Mouse (Mus musculus): Measurements from ENCODE around the gene Pdzrn3. TPM values are rescaled to one million over a fixed set of nuclear protein-coding genes. Genes with fewer than 3 reads are reported as not detected.

Pdzrn3 gene
- total and polyA plus RNA-seq, 3 experiments: not detected

DNA sequence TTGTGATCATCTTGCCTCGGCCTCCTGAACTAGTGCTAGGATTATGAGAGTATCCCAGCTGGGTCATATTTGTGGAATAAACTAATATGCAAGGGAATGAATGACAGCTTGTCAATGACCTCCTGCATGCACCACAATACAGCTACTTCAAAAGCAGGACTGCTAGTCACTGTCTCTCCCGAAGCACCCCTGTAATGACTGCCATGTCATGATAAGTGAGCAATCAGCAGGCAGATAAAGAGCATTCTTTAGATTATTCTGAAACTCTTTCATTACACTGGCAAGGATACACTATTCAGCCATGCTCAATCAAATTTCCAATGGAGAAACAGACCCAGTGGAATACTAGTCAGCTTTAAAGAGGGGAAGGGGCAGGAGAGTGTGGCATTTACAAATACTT, 85.8 kb downstream of the Pdzrn3 start:
- no peak overlapping the region for H3K9ac ChIP-seq (ENCODE audit: insufficient read depth, low read depth)
- H3K27ac ChIP-seq (ENCODE audit: insufficient read depth, low read depth): no peak overlapping the region
- no peaks in the 10 kb centered on the region for H3K79me2 ChIP-seq (replicated peaks; ENCODE audit: control insufficient read depth, extremely low read depth, insufficient read depth, poor library complexity, severe bottlenecking)
- no peak overlapping the region for H3K4me2 ChIP-seq (ENCODE audit: insufficient read depth, low read depth, poor library complexity, severe bottlenecking)
- no peak for DNase-seq (ENCODE audit: extremely low read depth)
- no peaks in the 10 kb centered on the region for H3K4me1 ChIP-seq (ENCODE audit: control insufficient read depth in 1 of 2, insufficient read depth in 2 of 2)
- no peaks in the 10 kb centered on the region for H3K27me3 ChIP-seq (replicated peaks)
- H3K36me3 ChIP-seq (replicated peaks in 1 of 2; ENCODE audit: control insufficient read depth in 1 of 2, insufficient read depth in 1 of 2, low read length in 1 of 2): no peaks in the 10 kb centered on the region
- in situ Hi-C loops (cut with MboI; ENCODE audit: low pct_ligation_motif_present, low pct_unique_long_range_greater_than_20kb, low sequenced_read_pairs) (no loop called here), dilution Hi-C loops (cut with MboI; ENCODE audit: extremely low pct_ligation_motif_present, extremely low pct_unique_long_range_greater_than_20kb, low sequenced_read_pairs) (no loop called here)
- no peak for TF ChIP-seq GABPA (IDR thresholded peaks at IDR 0.05; ENCODE audit: insufficient replicate concordance, low read depth, low read length)
- TF ChIP-seq ZKSCAN1 (IDR thresholded peaks at IDR 0.05; ENCODE audit: borderline replicate concordance, low read depth, low read length): no peak
- no peak for TF ChIP-seq POLR2AphosphoS2 (IDR thresholded peaks at IDR 0.05; ENCODE audit: low read depth, low read length)
- TF ChIP-seq PAX5 (IDR thresholded peaks at IDR 0.05; ENCODE audit: low read length): no peak
- no peak for TF ChIP-seq JUN (IDR thresholded peaks at IDR 0.05; ENCODE audit: insufficient read depth, low read depth, low read length)
- TF ChIP-seq MAZ (IDR thresholded peaks at IDR 0.05; ENCODE audit: low read depth, low read length): no peak
- no peak for TF ChIP-seq POLR2A (IDR thresholded peaks at IDR 0.05; ENCODE audit: low read depth, low read length)
- no peak for TF ChIP-seq IRF4 (IDR thresholded peaks at IDR 0.05; ENCODE audit: low read depth, low read length)
- TF ChIP-seq BHLHE40 (IDR thresholded peaks at IDR 0.05; ENCODE audit: low read depth, low read length): no peak
- no peak for TF ChIP-seq NELFE (IDR thresholded peaks at IDR 0.05; ENCODE audit: low read depth, low read length)
- TF ChIP-seq NRF1 (IDR thresholded peaks at IDR 0.05; ENCODE audit: low read depth, low read length): no peak
- no peak for TF ChIP-seq MAX (IDR thresholded peaks at IDR 0.05; ENCODE audit: low read length)
- TF ChIP-seq RAD21 (IDR thresholded peaks at IDR 0.05; ENCODE audit: low read depth, low read length): no peak
- no peak for TF ChIP-seq USF1 (IDR thresholded peaks at IDR 0.05; ENCODE audit: low read depth, low read length)
- no peak for TF ChIP-seq KAT2A (IDR thresholded peaks at IDR 0.05; ENCODE audit: insufficient replicate concordance, low read length)
- no peak overlapping the region for H3K4me3 ChIP-seq (replicated peaks in 1 of 3; ENCODE audit: low read depth in 2 of 3, low read length in 2 of 3, poor library complexity in 1 of 3)
- H3K9me3 ChIP-seq (replicated peaks; ENCODE audit: low read length): peaks cover 74% of the 10 kb centered on the region

DNA sequence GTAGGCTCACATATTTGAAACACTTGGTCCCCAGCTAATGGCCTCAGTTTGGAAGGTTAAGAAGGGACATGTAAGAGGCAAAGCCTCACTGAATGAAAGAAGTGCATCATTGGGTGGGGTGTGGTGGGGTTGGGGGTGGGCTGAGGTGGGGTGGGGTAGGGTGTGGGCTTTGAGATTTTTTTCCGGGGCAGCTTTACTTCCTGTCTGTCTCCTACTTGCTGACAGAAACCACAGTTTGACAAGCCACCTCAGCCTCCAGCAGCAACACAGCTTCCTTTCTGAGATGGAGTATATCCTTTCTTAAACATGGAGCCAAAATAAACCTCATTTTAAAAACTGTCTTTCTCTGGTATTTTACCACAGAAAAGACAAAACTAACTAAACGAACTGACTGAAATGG, 87.5 kb downstream of the Pdzrn3 start:
- no peak overlapping the region for H3K9ac ChIP-seq (ENCODE audit: insufficient read depth, low read depth)
- DNase-seq (ENCODE audit: extremely low read depth): no peak
- H3K27ac ChIP-seq (ENCODE audit: insufficient read depth, low read depth): no peak overlapping the region
- H3K4me1 ChIP-seq (ENCODE audit: control insufficient read depth in 1 of 2, insufficient read depth in 2 of 2): no peaks in the 10 kb centered on the region
- H3K27me3 ChIP-seq (replicated peaks): no peaks in the 10 kb centered on the region
- H3K4me2 ChIP-seq (ENCODE audit: insufficient read depth, low read depth, poor library complexity, severe bottlenecking): no peak overlapping the region
- dilution Hi-C loops (cut with MboI; ENCODE audit: extremely low pct_ligation_motif_present, extremely low pct_unique_long_range_greater_than_20kb, low sequenced_read_pairs) (no loop called here), in situ Hi-C loops (cut with MboI; ENCODE audit: low pct_ligation_motif_present, low pct_unique_long_range_greater_than_20kb, low sequenced_read_pairs) (no loop called here)
- H3K9me3 ChIP-seq (replicated peaks; ENCODE audit: low read length): peaks cover 76% of the 10 kb centered on the region
- H3K36me3 ChIP-seq (replicated peaks in 1 of 2; ENCODE audit: control insufficient read depth in 1 of 2, insufficient read depth in 1 of 2, low read length in 1 of 2): no peaks in the 10 kb centered on the region
- no peak overlapping the region for H3K4me3 ChIP-seq (replicated peaks in 1 of 3; ENCODE audit: low read depth in 2 of 3, low read length in 2 of 3, poor library complexity in 1 of 3)
- TF ChIP-seq ZNF384 (IDR thresholded peaks at IDR 0.05; ENCODE audit: low read depth, low read length) (no peak), JUND (conservative IDR thresholded peaks at IDR 0.05; ENCODE audit: low read depth, low read length) (no peak), EP300 (IDR thresholded peaks at IDR 0.05; ENCODE audit: low read length) (no peak), ZC3H11A (IDR thresholded peaks at IDR 0.05; ENCODE audit: low read depth, low read length) (no peak), HCFC1 (IDR thresholded peaks at IDR 0.05; ENCODE audit: low read depth, low read length) (no peak)
- no peaks in the 10 kb centered on the region for H3K79me2 ChIP-seq (replicated peaks; ENCODE audit: control insufficient read depth, extremely low read depth, insufficient read depth, poor library complexity, severe bottlenecking)
